Mouse (Mus musculus) skeletal muscle tissue, postnatal 0 days (tissue): ENCODE measurements around the gene 2210418O10Rik. TPM values are rescaled to one million over a fixed set of nuclear protein-coding genes. Genes with fewer than 3 reads are reported as not detected.

Experiments used
- polyA plus RNA-seq: library from polyadenylated mRNA; unstranded; fragments of >200 nt; fragmentation: Nextera tagmentation; extraction: Ambion mirVana; gene quantifications from 2 replicates; pipeline ENCODE4 v1.2.1, GENCODE M21; 2015

2210418O10Rik gene
- polyA plus RNA-seq, result 4.4 and 6.2 TPM in 2 replicates

DNA sequence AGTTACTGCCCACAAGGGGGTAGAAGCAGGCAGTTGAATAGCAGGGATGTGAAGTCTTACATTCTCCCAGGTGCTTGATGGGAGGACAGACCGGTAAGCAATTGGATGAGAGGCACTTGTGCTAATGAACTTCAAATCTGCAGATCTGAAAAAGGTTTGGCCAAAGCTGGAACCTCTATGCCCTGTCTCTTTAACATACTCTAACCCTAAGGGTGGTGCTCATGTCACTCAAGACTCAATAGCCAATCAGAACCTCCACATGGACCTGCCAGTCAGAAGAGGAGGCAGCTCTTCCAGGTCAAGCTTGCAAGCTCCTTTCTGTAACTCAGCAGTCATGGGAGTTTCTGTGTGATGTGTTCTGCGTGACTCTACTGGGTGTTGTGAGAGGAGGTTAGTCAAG lies at the start of gene 2210418O10Rik:
TSS of gene 2210418O10Rik (plus strand) at position 301 of the 400 bp plus-strand sequence.

Other genes with a start within 250 kb of the 2210418O10Rik start
- 0.31 and 0.35 TPM in 2 replicates for gene Gm2004, start 76.7 kb upstream of the 2210418O10Rik start, polyA plus RNA-seq
- gene Gm11009, start 92.9 kb downstream of the 2210418O10Rik start, polyA plus RNA-seq, result not detected in 2 replicates
- gene Gm14435, start 197.0 kb downstream of the 2210418O10Rik start, polyA plus RNA-seq, result 7.1 and 9.0 TPM in 2 replicates